Mouse (Mus musculus) liver, embryonic 11.5 days (tissue): Measurements from ENCODE around the gene Syne2. TPM values are rescaled to one million over a fixed set of nuclear protein-coding genes. Genes with fewer than 3 reads are reported as not detected.

Experiments used
- ATAC-seq: fragments of 200-750 bp; cut with Nextera tagmentation; replicated peaks from 2 replicates; pipeline ENCODE4 v1.8.0; 2017; ENCODE audit warnings: moderate number of reproducible peaks, mild to moderate bottlenecking, moderate TSS enrichment, moderate library complexity; ENCODE audit not compliant: low FRiP score
- DNase-seq: peaks from one replicate; pipeline ENCODE4 v3.0.0-alpha.2; 2017; ENCODE audit warnings: low spot score
- H3K27ac ChIP-seq: fragments of 300-500 bp; sonication (generic); 2 replicates; pipeline ENCODE4 v1.5.1; 2014; ENCODE audit warnings: mild to moderate bottlenecking, low read depth, low read length, control low read depth
- H3K27me3 ChIP-seq: fragments of 300-500 bp; sonication (generic); replicated peaks from 2 replicates; pipeline ENCODE4 v1.6.1; 2014; ENCODE audit warnings: low read length, mixed read lengths; ENCODE audit not compliant: control insufficient read depth, insufficient read depth
- H3K36me3 ChIP-seq: fragments of 300-500 bp; sonication (generic); 2 replicates; pipeline ENCODE4 v1.6.1; 2014; ENCODE audit warnings: mild to moderate bottlenecking, low read length, moderate library complexity, mixed read lengths; ENCODE audit not compliant: control insufficient read depth, insufficient read depth
- H3K4me1 ChIP-seq: fragments of 300-500 bp; sonication (generic); replicated peaks from 2 replicates; pipeline ENCODE4 v1.6.1; 2014; ENCODE audit warnings: low read length, mixed read lengths; ENCODE audit not compliant: control insufficient read depth, insufficient read depth
- H3K4me2 ChIP-seq: fragments of 300-500 bp; sonication (generic); 2 replicates; pipeline ENCODE4 v1.6.1; 2014; ENCODE audit warnings: mild to moderate bottlenecking, control low read depth, moderate library complexity
- H3K4me3 ChIP-seq: fragments of 300-500 bp; sonication (generic); 2 replicates; pipeline ENCODE4 v1.5.1; 2014; ENCODE audit warnings: low read depth, low read length, control low read depth
- H3K9ac ChIP-seq: fragments of 300-500 bp; sonication (generic); 2 replicates; pipeline ENCODE4 v1.6.1; 2014; ENCODE audit warnings: low read depth, low read length, control low read depth
- H3K9me3 ChIP-seq: fragments of 300-500 bp; sonication (generic); 2 replicates; pipeline ENCODE4 v1.6.1; 2016; ENCODE audit warnings: low read length, inconsistent platforms, mixed read lengths; ENCODE audit not compliant: control insufficient read depth
- WGBS: fragments of 180-500 bp; shearing (Covaris S2); extraction: QIAGEN DNeasy Blood & Tissue Kit; methylation state at CpG from one replicate; pipeline ENCODE4 v1.1.7; 2014; 5-methylcytosine and 5-hydroxymethylcytosine counted together
- polyA plus RNA-seq: library from polyadenylated mRNA; unstranded; fragments of >200 nt; fragmentation: Nextera tagmentation; extraction: Ambion mirVana; gene quantifications from 2 replicates; pipeline ENCODE4 v1.2.1, GENCODE M21; 2014

Syne2 gene
- polyA plus RNA-seq, 1 experiment from 2014 or later = 21.5 TPM

- no peaks in the 10 kb centered on the region for H3K9me3 ChIP-seq
- DNase-seq (no peak), ATAC-seq (no peak)
- no peak overlapping the region for H3K9ac ChIP-seq
- H3K4me3 ChIP-seq = no peak overlapping the region
- 72% methylated on average over 17 of the region's 17 CpGs for WGBS
- H3K27me3 ChIP-seq = no peaks in the 10 kb centered on the region
- no peaks in the 10 kb centered on the region for H3K36me3 ChIP-seq
- H3K27ac ChIP-seq = no peak overlapping the region
- H3K4me1 ChIP-seq = no peaks in the 10 kb centered on the region; the same call in 1 of the 2 replicates
- H3K4me2 ChIP-seq = no peak overlapping the region
Observed at GRCm38 (mm10) chr12:75866419-75867373, 48.8 kb downstream of the Syne2 start.

- Histone ChIP-seq H3K4me3 (no peak overlapping the region), H3K36me3 (no peaks in the 10 kb centered on the region), H3K4me1 (no peaks in the 10 kb centered on the region), H3K4me2 (no peak overlapping the region), H3K27ac (no peak overlapping the region), H3K27me3 (no peaks in the 10 kb centered on the region), H3K9ac (no peak overlapping the region), H3K9me3 (no peaks in the 10 kb centered on the region)
- WGBS = 76% methylated on average over 9 of the region's 9 CpGs
- DNase-seq (no peak), ATAC-seq (no peak)
Observed at GRCm38 (mm10) chr12:75873546-75874235, 55.8 kb downstream of the Syne2 start.

GRCm38 (mm10) chr12:75874287-75874994 lies 56.5 kb downstream of the Syne2 start:
- DNase-seq (no peak), ATAC-seq (no peak)
- WGBS = 58% methylated on average over 12 of the region's 12 CpGs
- Histone ChIP-seq H3K4me3 (no peak overlapping the region), H3K4me1 (no peaks in the 10 kb centered on the region), H3K4me2 (no peak overlapping the region), H3K9me3 (no peaks in the 10 kb centered on the region), H3K27me3 (no peaks in the 10 kb centered on the region), H3K27ac (no peak overlapping the region), H3K9ac (no peak overlapping the region), H3K36me3 (no peaks in the 10 kb centered on the region)

GRCm38 (mm10) chr12:75879636-75880317 lies 61.8 kb downstream of the Syne2 start:
- Histone ChIP-seq H3K27me3 (no peaks in the 10 kb centered on the region), H3K4me1 (no peaks in the 10 kb centered on the region), H3K4me2 (no peak overlapping the region), H3K4me3 (no peak overlapping the region), H3K9ac (no peak overlapping the region), H3K27ac (no peak overlapping the region), H3K9me3 (no peaks in the 10 kb centered on the region), H3K36me3 (no peaks in the 10 kb centered on the region)
- WGBS = 65% methylated on average over 12 of the region's 12 CpGs
- ATAC-seq (no peak), DNase-seq (no peak)

GRCm38 (mm10) chr12:75881554-75881953 lies 63.6 kb downstream of the Syne2 start:
- Histone ChIP-seq H3K27me3 (no peaks in the 10 kb centered on the region), H3K27ac (no peak overlapping the region), H3K4me2 (no peak overlapping the region), H3K4me1 (no peaks in the 10 kb centered on the region), H3K9me3 (no peaks in the 10 kb centered on the region), H3K4me3 (no peak overlapping the region), H3K9ac (no peak overlapping the region), H3K36me3 (no peaks in the 10 kb centered on the region)
- ATAC-seq = no peak
- 55% methylated on average over 4 of the region's 4 CpGs for WGBS
- DNase-seq = no peak

GRCm38 (mm10) chr12:75886161-75886560 lies 68.2 kb downstream of the Syne2 start:
- no peak overlapping the region for H3K4me2 ChIP-seq
- WGBS = 82% methylated on average over 7 of the region's 7 CpGs
- no peaks in the 10 kb centered on the region for H3K4me1 ChIP-seq
- no peak overlapping the region for H3K9ac ChIP-seq
- no peaks in the 10 kb centered on the region for H3K27me3 ChIP-seq
- no peak overlapping the region for H3K4me3 ChIP-seq
- no peaks in the 10 kb centered on the region for H3K36me3 ChIP-seq
- DNase-seq (no peak), ATAC-seq (no peak)
- H3K9me3 ChIP-seq = no peaks in the 10 kb centered on the region
- no peak overlapping the region for H3K27ac ChIP-seq

- no peak overlapping the region for H3K9ac ChIP-seq
- DNase-seq (no peak), ATAC-seq (no peak)
- H3K27me3 ChIP-seq = no peaks in the 10 kb centered on the region
- no peak overlapping the region for H3K4me2 ChIP-seq
- H3K9me3 ChIP-seq = no peaks in the 10 kb centered on the region
- WGBS = 83% methylated on average over 2 of the region's 2 CpGs
- H3K27ac ChIP-seq = no peak overlapping the region
- no peaks in the 10 kb centered on the region for H3K4me1 ChIP-seq
- H3K36me3 ChIP-seq = no peaks in the 10 kb centered on the region
- no peak overlapping the region for H3K4me3 ChIP-seq
Observed at GRCm38 (mm10) chr12:75886946-75887345, 69.0 kb downstream of the Syne2 start.

- DNase-seq = no peak
- Histone ChIP-seq H3K4me2 (no peak overlapping the region), H3K9me3 (no peaks in the 10 kb centered on the region), H3K36me3 (no peaks in the 10 kb centered on the region), H3K4me3 (no peak overlapping the region), H3K9ac (no peak overlapping the region), H3K4me1 (no peaks in the 10 kb centered on the region), H3K27me3 (no peaks in the 10 kb centered on the region), H3K27ac (no peak overlapping the region)
- no peak for ATAC-seq
- WGBS = 89% methylated on average over 12 of the region's 12 CpGs
Observed at GRCm38 (mm10) chr12:75888721-75889120, 70.8 kb downstream of the Syne2 start.
